In the genomic region with DNA sequence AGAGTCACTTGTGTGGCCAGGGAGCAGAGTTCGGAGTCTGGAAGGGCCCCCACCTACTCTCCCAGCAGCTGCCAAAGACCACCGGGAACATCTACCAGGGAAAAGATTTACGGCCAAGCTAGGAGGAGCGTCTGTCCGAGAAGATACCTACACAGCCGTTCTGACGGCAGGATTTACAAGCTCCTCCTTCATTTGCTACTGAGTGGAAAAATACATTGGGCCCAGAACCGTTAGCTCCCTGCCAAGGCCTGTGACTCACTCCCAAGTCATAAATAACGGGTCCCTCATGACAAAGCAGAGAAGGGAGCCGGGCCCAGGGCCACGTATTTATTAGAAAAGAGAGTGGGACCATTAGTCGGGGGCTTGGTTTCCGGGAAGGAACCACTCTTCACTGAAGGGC, we compare ENCODE assay signal across 9 mouse cellular contexts.
A peak's percentile ranks its signal among the peaks of the same experiment; 100 is the strongest.
DNase-seq lines count a peak whose midpoint lies in the region; ATAC-seq and TF ChIP-seq lines count a peak whose summit lies in the region.
"Had no signal": no experiment of that assay in that cellular context is flagged by ENCODE, and none has a peak within 500 bp of the region (broad histone marks: within the 10 kb centered on the region; RNA-seq: fewer than 3 reads in every experiment).

No protein-coding gene starts in this region.

- H3K9ac ChIP-seq in lung, postnatal 0 days (replicated peaks; ENCODE audit: low read depth) = no peak overlapping the region
- no peak overlapping the region for H3K9ac ChIP-seq in hindbrain, embryonic 11.5 days (ENCODE audit: low read depth, low read length)
- H3K9ac ChIP-seq: embryonic facial prominence, embryonic 13.5 days had no signal

- peaks cover 11% of the 10 kb centered on the region for H3K4me1 ChIP-seq in heart, embryonic 10.5 days
- H3K4me1 ChIP-seq in lung, postnatal 0 days (ENCODE audit: insufficient read depth, low read depth, low read length) = no peaks in the 10 kb centered on the region
- H3K4me1 ChIP-seq in hindbrain, embryonic 11.5 days (replicated peaks; ENCODE audit: control insufficient read depth, insufficient read depth, low read length) = no peaks in the 10 kb centered on the region

- no peak overlapping the region for H3K4me2 ChIP-seq in lung, postnatal 0 days (replicated peaks; ENCODE audit: low read depth, low read length)
- H3K4me2 ChIP-seq in hindbrain, embryonic 11.5 days (replicated peaks; ENCODE audit: low read depth, low read length) = no peak overlapping the region
- H3K4me2 ChIP-seq: embryonic facial prominence, embryonic 13.5 days had no signal

- no peak for TF ChIP-seq CTCF in lung, postnatal 0 days (IDR thresholded peaks at IDR 0.05)

- no peak overlapping the region for H3K27ac ChIP-seq in heart, embryonic 10.5 days
- no peak overlapping the region for H3K27ac ChIP-seq in lung, postnatal 0 days (ENCODE audit: low read length)
- no peak overlapping the region for H3K27ac ChIP-seq in hindbrain, embryonic 11.5 days (ENCODE audit: low read depth, low read length)
- H3K27ac ChIP-seq: embryonic facial prominence, embryonic 13.5 days had no signal

- H3K9me3 ChIP-seq in heart, embryonic 10.5 days = no peaks in the 10 kb centered on the region
- no peaks in the 10 kb centered on the region for H3K9me3 ChIP-seq in lung, postnatal 0 days (ENCODE audit: low read length)
- H3K9me3 ChIP-seq in hindbrain, embryonic 11.5 days (ENCODE audit: control insufficient read depth, low read length) = no peaks in the 10 kb centered on the region
- H3K9me3 ChIP-seq: embryonic facial prominence, embryonic 13.5 days had no signal

- 79% methylated on average over 13 of the region's 13 CpGs for WGBS in heart, embryonic 10.5 days
- 45% methylated on average over 13 of the region's 13 CpGs for WGBS in lung, postnatal 0 days
- 83% methylated on average over 13 of the region's 13 CpGs for WGBS in hindbrain, embryonic 11.5 days

- no peaks in the 10 kb centered on the region for H3K36me3 ChIP-seq in heart, embryonic 10.5 days
- no peaks in the 10 kb centered on the region for H3K36me3 ChIP-seq in lung, postnatal 0 days (ENCODE audit: insufficient read depth, low read length)
- H3K36me3 ChIP-seq in hindbrain, embryonic 11.5 days (ENCODE audit: control insufficient read depth, insufficient read depth, low read length) = no peaks in the 10 kb centered on the region
- H3K36me3 ChIP-seq: embryonic facial prominence, embryonic 13.5 days had no signal

- TF ChIP-seq EP300 in lung, postnatal 0 days (IDR thresholded peaks at IDR 0.05) = no peak

- ATAC-seq in lung, postnatal 0 days = peak; percentile 46
- no peak for ATAC-seq in hindbrain, embryonic 11.5 days (ENCODE audit: low FRiP score)

- peaks cover 42% of the 10 kb centered on the region for H3K27me3 ChIP-seq in heart, embryonic 10.5 days (ENCODE audit: insufficient read depth, poor library complexity, severe bottlenecking)
- no peaks in the 10 kb centered on the region for H3K27me3 ChIP-seq in lung, postnatal 0 days (replicated peaks; ENCODE audit: insufficient read depth, low read length)
- H3K27me3 ChIP-seq in hindbrain, embryonic 11.5 days (ENCODE audit: control insufficient read depth, insufficient read depth, low read length) = no peaks in the 10 kb centered on the region
- H3K27me3 ChIP-seq: embryonic facial prominence, embryonic 13.5 days had no signal

- DNase-seq in heart, adult 11 months = peak; percentile 96
- no peak for DNase-seq in heart, embryonic 10.5 days (ENCODE audit: low spot score)
- peak; percentile 95 for DNase-seq in NIH3T3 (ENCODE audit: low read depth)
- DNase-seq in heart, adult 8-10 months (ENCODE audit: low spot score) = peak; percentile 71
- DNase-seq in lung, postnatal 0 days (ENCODE audit: low spot score) = peak; percentile 67
- no peak for DNase-seq in hindbrain, embryonic 11.5 days (ENCODE audit: low spot score)
- no peak for DNase-seq in spleen, postnatal 36 days (ENCODE audit: low spot score in 2 of 2)
- DNase-seq in retina, embryonic 14.5 days (ENCODE audit: low spot score) = no peak

- H3K4me3 ChIP-seq in heart, embryonic 10.5 days = no peak overlapping the region
- H3K4me3 ChIP-seq in lung, postnatal 0 days (ENCODE audit: low read depth, low read length) = no peak overlapping the region
- H3K4me3 ChIP-seq in hindbrain, embryonic 11.5 days (ENCODE audit: low read depth, low read length) = no peak overlapping the region
- H3K4me3 ChIP-seq: embryonic facial prominence, embryonic 13.5 days had no signal

Comparison
In these comparisons a context has a peak if more than half of its experiments do, and no peak if none do; other contexts are left out.
1. DNase-seq: peak in heart, adult 11 months (single experiment), NIH3T3 (single experiment), heart, adult 8-10 months (single experiment) and lung, postnatal 0 days (single experiment); none in heart, embryonic 10.5 days (single experiment), hindbrain, embryonic 11.5 days (single experiment), spleen, postnatal 36 days (0 of 2) and retina, embryonic 14.5 days (single experiment).